Mouse (Mus musculus): Measurements from ENCODE around the gene Aamp. TPM values are rescaled to one million over a fixed set of nuclear protein-coding genes. Genes with fewer than 3 reads are reported as not detected.

Aamp gene
- polyA plus RNA-seq, 1 experiment from 2014 or later: 169 TPM

DNA sequence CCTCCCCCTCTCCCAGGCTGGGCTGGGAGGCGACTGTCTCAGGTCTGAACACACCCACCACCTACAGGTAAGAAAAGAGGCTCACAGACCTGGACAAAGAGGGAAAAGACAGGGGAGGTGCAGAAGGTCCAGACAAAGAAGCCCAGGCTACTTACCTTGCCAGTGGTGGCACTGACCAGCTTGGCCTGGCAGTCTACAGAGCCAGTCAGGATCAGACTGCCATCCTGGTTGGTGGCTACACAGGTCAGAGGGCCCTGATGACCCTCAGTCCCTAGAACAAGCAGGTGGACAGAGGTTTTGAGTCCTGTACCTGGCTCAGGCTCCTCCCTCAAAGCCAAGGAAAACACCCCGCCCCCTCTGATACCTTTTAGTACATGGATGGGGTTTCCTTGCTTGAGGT lies 3.2 kb downstream of the Aamp start:
- H3K36me3 ChIP-seq: peaks cover 50% of the 10 kb centered on the region
- H3K9ac ChIP-seq: no peak overlapping the region
- 86% methylated on average over 2 of the region's 2 CpGs for WGBS
- H3K27me3 ChIP-seq (replicated peaks): no peaks in the 10 kb centered on the region
- no peak for ATAC-seq (ENCODE audit: insufficient number of reproducible peaks, low FRiP score)
- H3K4me3 ChIP-seq: no peak overlapping the region
- peaks cover 57% of the 10 kb centered on the region for H3K4me1 ChIP-seq (replicated peaks)
- no peaks in the 10 kb centered on the region for H3K9me3 ChIP-seq (replicated peaks)
- no peak overlapping the region for H3K27ac ChIP-seq (ENCODE audit: poor library complexity, severe bottlenecking)
- no peak overlapping the region for H3K4me2 ChIP-seq

DNA sequence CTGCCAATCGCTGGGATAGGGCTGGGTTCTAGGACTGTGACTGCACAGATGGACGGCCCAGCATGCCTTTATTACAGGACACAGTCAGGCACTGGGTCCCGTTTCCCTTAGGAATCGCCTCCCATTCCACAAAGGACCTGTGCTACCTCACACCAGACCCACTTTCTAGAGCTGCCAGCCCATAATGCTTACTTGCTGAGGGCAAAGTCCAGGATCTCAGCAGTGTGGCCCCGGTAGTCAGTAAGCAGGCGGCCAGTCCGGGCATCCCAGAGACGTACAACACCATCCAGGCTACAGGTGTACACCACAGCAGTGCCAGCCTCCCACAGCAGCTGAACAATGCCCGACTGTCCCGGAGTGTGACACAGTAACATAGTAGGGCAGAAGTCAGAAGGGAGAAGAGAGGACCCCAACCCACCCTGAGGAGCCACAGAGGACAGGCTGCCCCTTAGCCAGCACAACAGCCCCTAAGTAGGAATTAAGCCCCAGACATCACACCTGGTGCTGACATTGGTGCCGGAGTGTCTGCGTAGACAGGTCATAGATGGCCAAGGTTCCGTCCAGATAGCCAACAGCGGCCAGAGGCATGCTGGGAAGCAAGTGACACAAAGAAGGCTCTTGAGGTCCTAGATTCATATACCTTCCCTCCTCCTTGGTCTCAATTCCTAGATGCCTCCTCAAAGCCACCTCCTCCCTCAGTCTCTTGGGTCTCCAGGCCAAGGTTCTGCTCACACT lies 3.8 kb downstream of the Aamp start:
- Histone ChIP-seq H3K36me3 (peaks cover 48% of the 10 kb centered on the region), H3K4me1 (replicated peaks) (peaks cover 58% of the 10 kb centered on the region)
- WGBS: 91% methylated on average over 14 of the region's 14 CpGs

DNA sequence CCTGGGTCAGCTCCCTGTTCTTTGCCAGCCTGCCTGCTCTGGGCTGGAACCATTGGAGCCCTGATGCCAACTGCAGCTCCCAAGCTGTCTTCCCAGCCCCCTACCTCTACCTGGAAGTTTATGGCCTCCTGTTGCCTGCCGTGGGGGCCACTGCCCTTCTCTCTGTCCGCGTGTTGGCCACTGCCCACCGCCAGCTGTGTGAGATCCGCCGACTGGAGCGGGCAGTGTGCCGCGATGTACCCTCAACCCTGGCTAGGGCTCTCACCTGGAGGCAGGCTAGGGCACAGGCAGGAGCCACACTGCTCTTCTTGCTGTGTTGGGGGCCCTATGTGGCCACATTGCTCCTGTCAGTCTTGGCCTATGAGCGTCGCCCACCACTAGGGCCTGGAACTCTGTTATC lies 5.5 kb downstream of the Aamp start:
- Histone ChIP-seq H3K4me1 (replicated peaks) (peaks cover 72% of the 10 kb centered on the region), H3K9me3 (replicated peaks) (no peaks in the 10 kb centered on the region), H3K9ac (no peak overlapping the region), H3K4me2 (no peak overlapping the region), H3K36me3 (peaks cover 48% of the 10 kb centered on the region), H3K27me3 (replicated peaks) (no peaks in the 10 kb centered on the region), H3K27ac (ENCODE audit: poor library complexity, severe bottlenecking) (no peak overlapping the region), H3K4me3 (no peak overlapping the region)
- no peak for ATAC-seq (ENCODE audit: insufficient number of reproducible peaks, low FRiP score)
- 84% methylated on average over 11 of the region's 11 CpGs for WGBS

More for the DNA sequence above, 3.8 kb downstream of the Aamp start:
- Histone ChIP-seq H3K9ac (no peak overlapping the region), H3K4me3 (no peak overlapping the region), H3K27me3 (replicated peaks) (no peaks in the 10 kb centered on the region), H3K4me2 (no peak overlapping the region), H3K27ac (ENCODE audit: poor library complexity, severe bottlenecking) (no peak overlapping the region), H3K9me3 (replicated peaks) (no peaks in the 10 kb centered on the region)
- no peak for ATAC-seq (ENCODE audit: insufficient number of reproducible peaks, low FRiP score)

DNA sequence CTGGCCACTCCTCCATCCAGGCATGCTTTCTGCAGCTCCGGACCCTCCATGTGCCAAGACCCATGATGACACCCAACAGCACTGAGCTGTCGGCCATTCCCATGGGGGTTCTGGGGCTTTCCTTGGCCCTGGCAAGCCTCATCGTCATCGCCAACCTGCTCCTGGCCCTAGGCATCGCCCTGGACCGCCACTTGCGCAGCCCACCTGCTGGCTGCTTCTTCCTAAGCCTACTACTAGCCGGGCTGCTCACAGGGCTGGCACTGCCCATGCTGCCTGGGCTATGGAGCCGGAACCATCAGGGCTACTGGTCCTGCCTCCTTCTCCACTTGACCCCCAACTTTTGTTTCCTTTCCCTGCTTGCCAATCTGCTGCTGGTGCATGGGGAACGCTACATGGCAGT lies 6.0 kb downstream of the Aamp start, which contains the start of gene Gpbar1:
Gene Gpbar1 (plus strand): TSS at position 13 of the 400 bp plus-strand sequence.
- Histone ChIP-seq H3K9me3 (replicated peaks) (no peaks in the 10 kb centered on the region), H3K27ac (ENCODE audit: poor library complexity, severe bottlenecking) (no peak within 1 kb of the TSS), H3K4me1 (replicated peaks) (peaks cover 71% of the 10 kb centered on the region), H3K9ac (no peak within 1 kb of the TSS; the same call in 1 of the 2 replicates), H3K4me3 (no peak within 1 kb of the TSS), H3K36me3 (peaks cover 48% of the 10 kb centered on the region), H3K4me2 (no peak within 1 kb of the TSS), H3K27me3 (replicated peaks) (no peaks in the 10 kb centered on the region)
- ATAC-seq (ENCODE audit: insufficient number of reproducible peaks, low FRiP score): no peak
- WGBS: 90% methylated on average over 10 of the region's 10 CpGs

DNA sequence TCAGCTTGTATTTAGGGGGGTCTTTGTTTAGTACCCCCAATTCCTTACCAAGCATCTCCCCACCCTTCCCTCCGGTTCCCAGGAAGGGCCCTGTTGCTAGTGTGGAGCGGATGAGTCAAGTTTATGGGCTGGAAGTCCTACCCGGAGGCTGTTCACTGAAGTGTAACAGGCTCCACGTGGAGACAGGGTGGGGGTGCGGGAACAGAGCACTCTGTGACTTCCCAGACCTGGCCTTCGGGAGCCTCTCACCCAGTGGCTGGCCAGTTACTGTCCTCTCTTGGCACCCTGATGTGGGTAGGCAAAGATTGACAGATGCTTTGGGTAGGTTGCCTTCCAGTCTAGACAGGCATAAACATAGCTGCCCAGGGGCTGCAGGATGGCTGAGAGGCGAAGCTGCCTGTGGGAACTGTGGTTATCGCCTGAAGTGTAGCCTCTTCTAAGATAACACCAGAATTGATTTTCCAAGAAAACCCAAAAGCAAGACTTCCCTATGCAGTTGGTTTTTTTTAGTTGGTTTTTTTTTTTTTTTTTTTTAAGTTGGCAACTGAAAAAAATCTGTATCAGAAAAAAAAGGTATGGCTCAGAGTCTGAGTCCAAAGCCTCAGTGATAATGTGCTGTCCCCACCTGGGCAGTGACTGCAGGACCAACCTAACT lies 6.5 kb downstream of the Aamp start:
- 46% methylated on average over 8 of the region's 8 CpGs for WGBS
- Histone ChIP-seq H3K27me3 (replicated peaks) (no peaks in the 10 kb centered on the region), H3K9me3 (replicated peaks) (no peaks in the 10 kb centered on the region), H3K4me2 (no peak overlapping the region), H3K27ac (ENCODE audit: poor library complexity, severe bottlenecking) (no peak overlapping the region), H3K9ac (no peak overlapping the region; the same call in 1 of the 2 replicates), H3K36me3 (peaks cover 45% of the 10 kb centered on the region), H3K4me3 (no peak overlapping the region), H3K4me1 (replicated peaks) (peaks cover 71% of the 10 kb centered on the region)
- no peak for ATAC-seq (ENCODE audit: insufficient number of reproducible peaks, low FRiP score)

DNA sequence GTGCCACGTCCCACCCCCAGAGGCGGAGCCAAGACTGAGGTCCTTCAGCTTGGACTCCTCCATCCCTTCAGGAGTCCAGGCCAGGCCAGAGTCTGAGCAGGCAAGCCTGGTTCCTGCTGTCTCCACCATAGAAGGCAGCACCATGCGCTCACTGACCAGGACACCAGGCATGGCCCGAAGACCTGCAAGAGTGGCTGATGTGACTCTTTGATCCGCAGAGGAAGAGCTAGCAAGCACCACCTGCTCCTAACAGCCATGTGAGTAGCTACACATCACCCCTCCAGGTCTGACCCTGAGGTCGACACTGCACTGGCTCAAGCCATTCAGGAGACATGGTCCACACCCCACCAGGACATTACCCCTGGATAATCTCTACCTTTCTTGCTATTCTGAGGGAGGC lies 7.5 kb downstream of the Aamp start:
- peaks cover 35% of the 10 kb centered on the region for H3K36me3 ChIP-seq
- H3K9me3 ChIP-seq (replicated peaks): no peaks in the 10 kb centered on the region
- H3K4me2 ChIP-seq: no peak overlapping the region
- no peaks in the 10 kb centered on the region for H3K27me3 ChIP-seq (replicated peaks)
- WGBS: 58% methylated on average over 6 of the region's 6 CpGs
- no peak overlapping the region for H3K27ac ChIP-seq (ENCODE audit: poor library complexity, severe bottlenecking)
- H3K4me1 ChIP-seq (replicated peaks): peaks cover 68% of the 10 kb centered on the region
- no peak for ATAC-seq (ENCODE audit: insufficient number of reproducible peaks, low FRiP score)
- no peak overlapping the region for H3K4me3 ChIP-seq
- H3K9ac ChIP-seq: no peak overlapping the region

DNA sequence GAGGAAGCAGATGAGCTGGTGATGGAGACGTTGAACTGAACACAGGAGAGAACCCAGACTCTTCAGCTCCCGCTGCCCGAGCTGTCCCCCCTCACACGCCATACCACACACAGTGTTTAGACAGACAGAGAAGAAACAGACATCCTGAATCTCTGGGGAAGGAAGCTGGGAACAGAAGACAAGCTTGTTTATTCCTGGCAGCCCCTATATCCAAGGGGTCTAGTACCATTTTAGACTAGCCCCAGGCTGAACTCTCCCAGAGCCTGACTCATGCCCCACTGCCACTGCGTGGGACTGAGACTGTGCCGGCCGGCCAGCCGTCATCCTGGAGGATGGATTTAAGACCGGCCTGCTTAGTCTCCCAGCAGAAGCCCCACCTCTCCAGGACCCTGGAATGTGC lies 9.5 kb downstream of the Aamp start:
- WGBS: 9% methylated on average over 9 of the region's 9 CpGs
- peak; percentile 76 for ATAC-seq (ENCODE audit: insufficient number of reproducible peaks, low FRiP score)
- Histone ChIP-seq H3K4me1 (replicated peaks) (peaks cover 83% of the 10 kb centered on the region), H3K36me3 (peaks cover 15% of the 10 kb centered on the region), H3K4me2 (peak overlapping the region; percentile 18), H3K4me3 (no peak overlapping the region), H3K9ac (0 out of 2 replicates have a peak overlapping the region, but pooled peaks have one; percentile 2), H3K27me3 (replicated peaks) (no peaks in the 10 kb centered on the region), H3K27ac (ENCODE audit: poor library complexity, severe bottlenecking) (peak overlapping the region; percentile 53), H3K9me3 (replicated peaks) (no peaks in the 10 kb centered on the region)

DNA sequence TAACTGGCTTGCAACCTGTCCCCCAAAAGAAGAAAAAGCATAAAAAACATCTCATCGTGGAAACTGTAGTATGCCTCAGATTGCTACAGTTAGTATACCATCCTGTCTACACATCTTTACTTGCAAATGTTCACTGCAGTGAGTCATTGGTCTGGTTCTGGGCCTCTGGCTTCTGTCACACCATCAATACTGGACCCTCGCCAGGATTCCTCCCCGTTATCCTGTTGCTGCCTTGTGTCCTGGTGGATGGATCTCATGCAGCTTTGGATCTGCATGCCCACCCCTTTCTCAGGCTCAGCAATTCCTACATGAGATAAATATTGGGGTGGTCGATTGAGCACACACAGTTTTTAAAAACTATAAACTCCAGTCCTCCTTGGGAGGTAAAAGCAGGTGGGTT lies 12.9 kb downstream of the Aamp start:
- H3K4me3 ChIP-seq: no peak overlapping the region
- H3K36me3 ChIP-seq: peaks cover 24% of the 10 kb centered on the region
- H3K27me3 ChIP-seq (replicated peaks): no peaks in the 10 kb centered on the region
- no peaks in the 10 kb centered on the region for H3K9me3 ChIP-seq (replicated peaks)
- H3K4me2 ChIP-seq: no peak overlapping the region
- peak; percentile 53 for ATAC-seq (ENCODE audit: insufficient number of reproducible peaks, low FRiP score)
- peaks cover 64% of the 10 kb centered on the region for H3K4me1 ChIP-seq (replicated peaks)
- peak overlapping the region; percentile 48 for H3K27ac ChIP-seq (ENCODE audit: poor library complexity, severe bottlenecking)
- no peak overlapping the region for H3K9ac ChIP-seq
- 26% methylated on average over 4 of the region's 4 CpGs for WGBS

DNA sequence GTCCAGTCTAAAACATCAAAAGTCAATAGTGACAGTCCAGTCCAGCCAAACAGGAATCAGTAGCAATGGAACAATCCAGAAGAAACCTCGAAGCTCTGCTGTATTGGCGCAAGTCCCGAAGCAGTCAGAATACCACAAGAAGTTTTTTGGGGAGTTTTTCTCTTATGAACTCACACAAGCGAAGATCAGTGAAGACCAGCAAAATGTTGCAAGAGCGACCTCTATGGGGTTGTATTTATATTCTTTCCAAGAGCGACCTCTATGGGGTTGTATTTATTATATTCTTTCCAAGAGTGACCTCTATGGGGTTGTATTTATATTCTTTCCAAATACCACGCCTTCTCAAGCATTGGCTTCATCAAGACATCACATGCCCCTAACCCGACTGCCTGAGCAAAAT lies 15.8 kb downstream of the Aamp start:
- 86% methylated on average over 8 of the region's 8 CpGs for WGBS
- ATAC-seq (ENCODE audit: insufficient number of reproducible peaks, low FRiP score): no peak

DNA sequence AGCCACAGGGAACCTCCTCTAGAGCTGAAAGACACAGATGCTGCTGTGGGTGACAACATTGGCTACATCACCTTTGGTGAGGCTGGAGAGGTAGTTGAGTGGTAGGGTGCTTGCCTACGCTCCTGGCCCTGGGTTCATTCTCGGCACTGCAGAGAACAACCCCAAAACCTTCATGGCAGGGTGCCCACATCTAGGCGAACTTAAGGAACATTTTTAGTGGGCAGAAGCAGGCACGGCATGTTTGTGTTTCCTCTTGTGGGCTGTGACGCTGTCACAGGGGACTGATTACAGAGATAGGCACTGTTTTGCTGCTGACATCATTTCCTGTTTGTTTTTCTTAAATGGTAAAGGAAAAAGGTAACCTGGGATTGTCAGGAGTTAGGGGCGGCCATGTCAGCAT lies 22.0 kb downstream of the Aamp start:
- WGBS: 65% methylated on average over 6 of the region's 6 CpGs
- no peaks in the 10 kb centered on the region for H3K9me3 ChIP-seq (replicated peaks)
- ATAC-seq (ENCODE audit: insufficient number of reproducible peaks, low FRiP score): no peak
- peaks cover 93% of the 10 kb centered on the region for H3K36me3 ChIP-seq
- H3K4me3 ChIP-seq: no peak overlapping the region
- H3K9ac ChIP-seq: no peak overlapping the region
- no peak overlapping the region for H3K27ac ChIP-seq (ENCODE audit: poor library complexity, severe bottlenecking)
- H3K4me1 ChIP-seq (replicated peaks): peaks cover 11% of the 10 kb centered on the region
- H3K4me2 ChIP-seq: no peak overlapping the region
- no peaks in the 10 kb centered on the region for H3K27me3 ChIP-seq (replicated peaks)

More for the DNA sequence above, 15.8 kb downstream of the Aamp start:
- Histone ChIP-seq H3K4me2 (no peak overlapping the region), H3K36me3 (peaks cover 53% of the 10 kb centered on the region), H3K9me3 (replicated peaks) (no peaks in the 10 kb centered on the region), H3K4me3 (no peak overlapping the region), H3K27me3 (replicated peaks) (no peaks in the 10 kb centered on the region), H3K27ac (ENCODE audit: poor library complexity, severe bottlenecking) (no peak overlapping the region), H3K9ac (no peak overlapping the region), H3K4me1 (replicated peaks) (peaks cover 35% of the 10 kb centered on the region)

DNA sequence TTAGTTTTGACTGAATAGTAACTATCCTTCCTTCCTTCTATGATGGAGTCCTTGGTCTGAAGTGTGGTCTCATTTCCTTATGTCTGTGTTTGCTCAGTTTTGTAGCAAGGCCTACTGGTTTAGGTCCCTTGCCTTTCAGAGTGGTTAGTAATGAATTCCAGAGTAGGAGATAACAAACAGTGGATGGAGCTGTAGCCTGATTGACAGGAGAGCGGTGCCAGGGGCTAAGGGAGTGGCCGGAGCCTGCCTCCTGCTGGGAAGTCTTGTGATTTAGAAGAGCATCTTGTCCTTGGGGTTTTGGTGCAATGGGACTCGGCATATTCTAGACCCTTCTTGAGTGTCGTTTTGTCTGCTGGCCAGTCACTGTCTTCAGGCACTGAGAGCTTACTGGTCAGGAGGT lies 27.8 kb downstream of the Aamp start:
- H3K4me2 ChIP-seq: no peak overlapping the region
- 38% methylated on average over 4 of the region's 4 CpGs for WGBS
- H3K4me1 ChIP-seq (replicated peaks): peaks cover 23% of the 10 kb centered on the region
- H3K36me3 ChIP-seq: peaks cover 80% of the 10 kb centered on the region
- no peak; the same call in 1 of the 2 replicates for ATAC-seq (ENCODE audit: insufficient number of reproducible peaks, low FRiP score)
- H3K9me3 ChIP-seq (replicated peaks): no peaks in the 10 kb centered on the region
- peak overlapping the region; percentile 67 for H3K27ac ChIP-seq (ENCODE audit: poor library complexity, severe bottlenecking)
- no peak overlapping the region for H3K9ac ChIP-seq
- H3K4me3 ChIP-seq: no peak overlapping the region
- H3K27me3 ChIP-seq (replicated peaks): no peaks in the 10 kb centered on the region

All from heart, embryonic 12.5 days (tissue).